Mouse (Mus musculus) neural tube, embryonic 11.5 days (tissue): Measurements from ENCODE around the gene Gng2. TPM values are rescaled to one million over a fixed set of nuclear protein-coding genes. Genes with fewer than 3 reads are reported as not detected.
"Not testable (repeated sequence)": the region's sequence is repeated elsewhere in the genome, so short reads cannot be mapped to it uniquely, and the experiment has no call there.

Source experiments
- ATAC-seq: fragments of 200-750 bp; cut with Nextera tagmentation; 2 replicates; pipeline ENCODE4 v1.8.0; 2017; ENCODE audit warnings: moderate number of reproducible peaks, mild to moderate bottlenecking, moderate TSS enrichment, moderate library complexity; ENCODE audit not compliant: insufficient read depth, low FRiP score, low TSS enrichment
- DNase-seq: peaks from one replicate; pipeline ENCODE4 v3.0.0-alpha.2; 2015; ENCODE audit warnings: low spot score
- H3K27ac ChIP-seq: fragments of 300-500 bp; sonication (generic); 2 replicates; pipeline ENCODE4 v1.5.1; 2014; ENCODE audit warnings: low read depth, mild to moderate bottlenecking, low read length
- H3K27me3 ChIP-seq: fragments of 300-500 bp; sonication (generic); 2 replicates; pipeline ENCODE4 v1.6.1; 2014; ENCODE audit warnings: mild to moderate bottlenecking, low read length, mixed read lengths; ENCODE audit not compliant: control insufficient read depth, insufficient read depth
- H3K36me3 ChIP-seq: fragments of 300-500 bp; sonication (generic); 2 replicates; pipeline ENCODE4 v1.6.1; 2014; ENCODE audit warnings: mild to moderate bottlenecking, low read length, moderate library complexity, mixed read lengths; ENCODE audit not compliant: control insufficient read depth, insufficient read depth
- H3K4me1 ChIP-seq: fragments of 300-500 bp; sonication (generic); 2 replicates; pipeline ENCODE4 v1.6.1; 2014; ENCODE audit warnings: low read length, mixed read lengths; ENCODE audit not compliant: control insufficient read depth, insufficient read depth
- H3K4me2 ChIP-seq: fragments of 300-500 bp; sonication (generic); 2 replicates; pipeline ENCODE4 v1.6.1; 2014; ENCODE audit warnings: low read depth, mild to moderate bottlenecking, moderate library complexity
- H3K4me3 ChIP-seq: fragments of 300-500 bp; sonication (generic); 2 replicates; pipeline ENCODE4 v1.5.1; 2014; ENCODE audit warnings: low read depth, low read length
- H3K9ac ChIP-seq: fragments of 300-500 bp; sonication (generic); 2 replicates; pipeline ENCODE4 v1.6.1; 2014; ENCODE audit warnings: mild to moderate bottlenecking, low read length
- H3K9me3 ChIP-seq: fragments of 300-500 bp; sonication (generic); 2 replicates; pipeline ENCODE4 v1.6.1; 2016; ENCODE audit warnings: low read length; ENCODE audit not compliant: control insufficient read depth
- whole genome bisulfite sequencing: fragments of 180-500 bp; shearing (Covaris S2); extraction: QIAGEN DNeasy Blood & Tissue Kit; methylation state at CpG from one replicate; pipeline ENCODE4 v1.1.7; 2014; 5-methylcytosine and 5-hydroxymethylcytosine counted together
- polyA plus RNA-seq: library from polyadenylated mRNA; unstranded; fragments of >200 nt; fragmentation: Nextera tagmentation; extraction: Ambion mirVana; gene quantifications from 2 replicates; pipeline ENCODE4 v1.2.1, GENCODE M21; 2014

Gng2 gene
- polyA plus RNA-seq, 1 experiment from 2014 or later = 175 TPM

DNA sequence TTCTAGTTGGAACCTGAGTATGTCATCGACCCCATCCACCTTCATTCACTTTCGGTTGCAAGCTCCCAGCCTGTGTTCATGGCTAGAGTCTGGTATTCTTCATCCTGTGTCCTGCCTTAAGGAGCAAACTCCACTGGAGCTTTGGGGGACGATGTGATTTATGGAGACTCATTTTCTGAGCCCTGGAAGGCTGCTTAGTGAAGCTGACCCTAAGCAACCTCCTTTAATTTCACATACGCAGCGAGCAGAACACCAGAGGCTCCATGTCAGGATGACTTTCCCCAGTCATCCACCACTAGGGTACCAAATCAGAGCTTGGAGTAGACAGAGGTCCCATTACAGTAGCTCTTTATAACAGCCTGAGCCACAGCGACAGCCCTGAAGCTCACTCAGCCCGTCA, 59.9 kb downstream of the Gng2 start:
- ATAC-seq (no peak), DNase-seq (no peak)
- H3K4me3 ChIP-seq = no peak overlapping the region
- no peak overlapping the region for H3K27ac ChIP-seq
- H3K9ac ChIP-seq = no peak overlapping the region
- no peaks in the 10 kb centered on the region for H3K27me3 ChIP-seq
- peaks cover 8% of the 10 kb centered on the region for H3K4me1 ChIP-seq
- no peak overlapping the region for H3K4me2 ChIP-seq
- H3K36me3 ChIP-seq = no peaks in the 10 kb centered on the region
- WGBS = 80% methylated on average over 7 of the region's 7 CpGs
- no peaks in the 10 kb centered on the region for H3K9me3 ChIP-seq

DNA sequence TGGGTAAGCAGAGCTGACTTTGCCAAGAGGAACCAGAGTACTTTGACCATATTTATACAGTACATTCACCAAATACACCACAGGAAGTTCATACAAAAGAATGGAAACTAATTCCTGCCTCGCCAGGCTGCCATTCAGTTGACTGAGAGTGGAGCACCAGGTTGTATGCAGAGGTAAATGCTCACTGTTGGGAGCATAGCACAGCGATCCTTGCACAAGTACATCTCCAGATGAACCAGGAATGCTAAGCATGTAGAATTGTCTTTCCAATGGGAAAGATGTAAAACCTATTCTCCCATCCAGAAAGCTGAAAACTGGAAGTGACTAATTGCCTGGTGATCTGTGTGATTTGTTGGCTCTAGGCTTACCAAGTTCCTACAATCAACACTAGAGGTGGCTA, 61.1 kb downstream of the Gng2 start:
- Histone ChIP-seq H3K27me3 (no peaks in the 10 kb centered on the region), H3K9me3 (no peaks in the 10 kb centered on the region), H3K4me1 (peaks cover 8% of the 10 kb centered on the region), H3K4me3 (no peak overlapping the region), H3K27ac (no peak overlapping the region), H3K36me3 (no peaks in the 10 kb centered on the region), H3K9ac (no peak overlapping the region), H3K4me2 (no peak overlapping the region)
- no peak for ATAC-seq
- 85% methylated on average over 2 of the region's 2 CpGs for WGBS
- DNase-seq = no peak

DNA sequence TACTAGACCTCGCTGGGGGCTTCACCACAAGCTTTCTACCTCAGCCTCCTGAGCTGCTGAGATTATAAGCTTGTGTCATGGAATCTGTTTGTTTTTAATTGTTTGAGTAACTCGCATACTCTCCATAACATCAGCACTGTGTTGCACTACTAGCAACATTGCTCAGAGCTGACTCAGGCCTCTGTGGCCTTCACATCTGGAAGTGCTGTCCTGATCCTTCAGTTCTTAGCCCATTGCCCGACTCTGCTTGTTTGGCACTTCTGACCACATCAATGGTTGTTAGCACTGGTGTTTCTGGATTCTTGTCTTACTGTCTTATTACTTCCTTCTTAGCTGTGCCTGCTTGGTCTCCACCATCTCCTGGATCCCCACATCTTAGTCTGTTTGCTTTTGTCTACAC, 64.5 kb downstream of the Gng2 start:
- Histone ChIP-seq H3K36me3 (no peaks in the 10 kb centered on the region; the same call in 1 of the 2 replicates), H3K9me3 (no peaks in the 10 kb centered on the region), H3K27ac (no peak overlapping the region), H3K27me3 (no peaks in the 10 kb centered on the region), H3K4me3 (no peak overlapping the region), H3K9ac (no peak overlapping the region), H3K4me1 (no peaks in the 10 kb centered on the region), H3K4me2 (no peak overlapping the region)
- ATAC-seq (no peak), DNase-seq (no peak)
- WGBS = 78% methylated on average over 3 of the region's 3 CpGs

DNA sequence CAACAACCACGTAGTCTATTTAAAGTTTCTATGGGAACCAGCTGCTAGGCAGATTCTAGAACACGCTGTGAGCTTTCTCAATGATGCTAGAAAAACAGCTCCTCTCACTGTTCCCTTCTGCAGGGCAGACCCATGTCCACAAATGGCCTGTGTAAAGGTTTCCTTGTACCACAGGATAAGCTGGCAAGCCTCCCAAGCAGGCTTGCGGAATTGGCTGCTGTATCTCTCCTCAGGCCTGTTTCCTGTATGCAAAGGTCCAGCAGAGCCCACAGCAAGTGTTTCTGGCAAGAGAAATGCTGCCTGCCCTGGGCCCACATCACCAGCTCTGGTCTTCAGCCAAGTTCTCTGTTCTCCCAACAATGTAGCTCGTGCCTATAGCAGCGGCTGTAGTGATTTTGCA, 71.8 kb downstream of the Gng2 start:
- WGBS = 82% methylated on average over 5 of the region's 5 CpGs

DNA sequence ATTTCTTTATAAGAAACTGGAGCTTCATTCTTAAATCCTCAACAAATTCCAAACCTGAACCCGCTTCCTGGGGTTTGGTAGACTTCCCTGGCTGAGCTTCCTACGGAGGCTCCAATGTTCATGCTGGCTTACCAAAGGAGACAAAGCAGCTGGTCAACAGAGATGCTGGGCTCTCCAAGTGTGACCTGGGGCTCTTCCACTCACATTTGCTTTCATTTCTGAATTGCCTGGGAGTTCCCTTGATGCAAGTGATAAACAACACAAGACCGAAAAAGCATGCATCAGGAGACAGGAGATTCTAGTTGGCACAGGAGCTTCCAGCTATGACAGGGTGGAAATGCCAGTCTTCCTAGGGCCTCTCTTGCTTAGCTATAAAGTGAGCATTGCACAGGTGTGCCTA, 72.6 kb downstream of the Gng2 start:
- no peak overlapping the region for H3K9ac ChIP-seq
- H3K4me1 ChIP-seq = no peaks in the 10 kb centered on the region
- no peak overlapping the region for H3K4me2 ChIP-seq
- ATAC-seq = no peak
- 68% methylated on average over 3 of the region's 3 CpGs for WGBS
- no peak for DNase-seq
- no peaks in the 10 kb centered on the region for H3K9me3 ChIP-seq
- H3K27me3 ChIP-seq = no peaks in the 10 kb centered on the region
- no peak overlapping the region for H3K27ac ChIP-seq
- no peaks in the 10 kb centered on the region for H3K36me3 ChIP-seq
- no peak overlapping the region for H3K4me3 ChIP-seq

More for the DNA sequence above, 71.8 kb downstream of the Gng2 start:
- no peak for DNase-seq
- Histone ChIP-seq H3K9me3 (no peaks in the 10 kb centered on the region), H3K4me1 (no peaks in the 10 kb centered on the region), H3K9ac (no peak overlapping the region), H3K27ac (no peak overlapping the region), H3K27me3 (no peaks in the 10 kb centered on the region), H3K4me3 (no peak overlapping the region), H3K4me2 (no peak overlapping the region), H3K36me3 (no peaks in the 10 kb centered on the region; the same call in 1 of the 2 replicates)
- no peak for ATAC-seq

DNA sequence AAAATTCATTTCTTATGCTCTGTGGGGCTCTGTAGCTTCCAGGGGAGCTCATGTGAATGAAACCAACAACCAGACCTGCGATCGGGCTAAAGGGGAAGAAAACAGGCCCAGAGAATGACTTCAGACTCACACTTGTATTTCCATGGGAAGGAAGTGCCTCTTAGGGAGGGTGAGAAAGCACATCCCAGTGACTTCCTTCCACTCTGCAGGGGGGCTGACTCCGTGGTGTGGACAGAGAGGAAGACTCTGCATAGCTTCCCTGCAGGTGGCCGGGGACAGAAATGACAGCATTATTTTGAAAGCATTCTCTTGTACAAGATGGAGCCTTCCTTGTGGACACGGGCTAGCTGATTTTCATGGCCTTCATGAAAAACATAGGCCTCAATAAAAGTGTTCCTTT, 73.4 kb downstream of the Gng2 start:
- ATAC-seq = no peak
- Histone ChIP-seq H3K36me3 (no peaks in the 10 kb centered on the region), H3K4me2 (no peak overlapping the region), H3K4me3 (no peak overlapping the region), H3K9me3 (no peaks in the 10 kb centered on the region), H3K27ac (no peak overlapping the region), H3K4me1 (no peaks in the 10 kb centered on the region), H3K9ac (no peak overlapping the region), H3K27me3 (no peaks in the 10 kb centered on the region)
- WGBS = 52% methylated on average over 5 of the region's 5 CpGs
- DNase-seq = no peak

DNA sequence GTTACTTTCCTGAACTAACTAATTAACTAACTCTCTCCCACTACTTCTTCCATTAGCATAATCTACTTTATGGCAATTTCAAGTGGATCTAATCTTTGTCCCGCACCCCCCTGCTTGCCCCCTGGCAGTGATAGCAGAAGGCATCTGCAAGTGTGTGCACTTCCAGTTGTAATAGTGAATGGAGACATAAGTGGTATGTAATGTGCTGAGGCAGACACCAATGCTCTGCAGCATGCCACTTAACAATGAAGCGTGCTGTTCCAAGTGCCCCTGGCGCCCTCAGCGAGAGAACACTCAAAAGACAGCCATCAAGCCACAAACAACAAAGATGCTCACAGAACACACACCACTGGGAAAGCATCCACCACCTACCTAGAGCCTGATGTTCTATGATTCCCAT, 76.9 kb downstream of the Gng2 start:
- H3K9ac ChIP-seq = no peak overlapping the region
- 84% methylated on average over 4 of the region's 4 CpGs for WGBS

DNA sequence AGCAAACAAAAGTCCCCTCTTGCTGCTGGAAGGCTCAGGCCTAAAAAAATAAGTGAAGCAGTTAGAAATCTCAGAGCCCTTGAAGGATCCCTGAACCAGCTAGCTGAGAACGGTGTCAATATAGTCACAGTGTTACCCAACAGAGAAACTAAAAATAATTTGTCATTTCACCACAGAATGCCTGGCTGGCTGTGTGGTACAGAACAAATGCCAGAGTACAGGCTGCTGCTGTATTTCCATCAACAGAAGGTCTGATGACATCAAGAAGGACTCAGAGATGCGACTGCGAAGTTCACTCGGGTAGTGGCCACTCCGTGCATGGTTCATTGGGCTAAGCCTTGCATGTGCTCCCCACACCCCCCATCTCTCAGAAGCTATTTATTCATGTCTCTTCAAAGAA, 89.9 kb downstream of the Gng2 start:
- Histone ChIP-seq H3K9me3 (no peaks in the 10 kb centered on the region), H3K27me3 (no peaks in the 10 kb centered on the region), H3K4me2 (no peak overlapping the region), H3K27ac (no peak overlapping the region), H3K9ac (no peak overlapping the region), H3K36me3 (peaks cover 2% of the 10 kb centered on the region; the same call in 1 of the 2 replicates), H3K4me3 (no peak overlapping the region), H3K4me1 (no peaks in the 10 kb centered on the region)
- DNase-seq = no peak
- ATAC-seq = no peak
- WGBS = 89% methylated on average over 5 of the region's 5 CpGs

More for the DNA sequence above, 76.9 kb downstream of the Gng2 start:
- H3K4me3 ChIP-seq = no peak overlapping the region
- H3K27me3 ChIP-seq = no peaks in the 10 kb centered on the region
- DNase-seq (no peak), ATAC-seq (no peak)
- no peak overlapping the region for H3K27ac ChIP-seq
- H3K4me1 ChIP-seq = no peaks in the 10 kb centered on the region
- no peaks in the 10 kb centered on the region for H3K9me3 ChIP-seq
- H3K36me3 ChIP-seq = no peaks in the 10 kb centered on the region
- H3K4me2 ChIP-seq = no peak overlapping the region

DNA sequence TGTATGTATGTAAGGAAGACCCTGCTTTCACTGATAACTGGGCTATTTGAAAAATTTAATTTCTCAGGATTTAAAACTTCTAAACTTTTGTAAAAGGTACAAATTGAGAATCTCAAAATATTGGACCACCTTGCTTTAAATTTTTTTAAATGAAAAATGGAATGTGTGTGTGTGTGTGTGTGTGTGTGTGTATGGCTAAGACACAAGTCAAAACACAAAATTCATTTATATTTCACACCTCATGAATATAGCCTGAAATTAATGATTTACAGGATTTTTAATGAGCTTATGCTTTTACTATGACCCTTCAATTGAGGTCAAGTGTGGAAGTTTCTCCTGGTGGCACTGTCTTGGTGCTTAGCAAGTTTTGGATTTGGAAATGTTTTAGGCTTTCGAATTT, 93.0 kb downstream of the Gng2 start:
- not testable (repeated sequence) for H3K9ac ChIP-seq, ATAC-seq, DNase-seq, H3K4me3 ChIP-seq, H3K4me2 ChIP-seq, H3K36me3 ChIP-seq, H3K4me1 ChIP-seq, H3K27ac ChIP-seq, H3K9me3 ChIP-seq, H3K27me3 ChIP-seq
- 89% methylated on average over 1 of the region's 1 CpGs for WGBS
